Mouse (Mus musculus) liver, embryonic 14.5 days (tissue): ENCODE data around the gene Serpinb6b. TPM values are rescaled to one million over a fixed set of nuclear protein-coding genes. Genes with fewer than 3 reads are reported as not detected.
"Not testable (repeated sequence)": the region's sequence is repeated elsewhere in the genome, so short reads cannot be mapped to it uniquely, and the experiment has no call there.

ENCODE experiments used
- ATAC-seq: fragments of 200-750 bp; cut with Nextera tagmentation; 2 replicates; pipeline ENCODE4 v1.8.0; 2017; ENCODE audit warnings: moderate number of reproducible peaks, mild to moderate bottlenecking, moderate library complexity; ENCODE audit not compliant: insufficient read depth
- DNase-seq, 3 experiments: peaks; one replicate each; pipeline ENCODE4 v3.0.0-alpha.2; 2012 to 2013; ENCODE audit warnings: low read depth in 3 of 3, low spot score in 3 of 3
- H3K27ac ChIP-seq: fragments of 300-500 bp; sonication (generic); 2 replicates; pipeline ENCODE4 v1.5.1; 2014; ENCODE audit warnings: moderate library complexity, mild to moderate bottlenecking, control low read depth, inconsistent platforms
- H3K27me3 ChIP-seq: fragments of 300-500 bp; sonication (generic); 2 replicates; pipeline ENCODE4 v1.6.1; 2014; ENCODE audit warnings: mild to moderate bottlenecking, low read length, moderate library complexity; ENCODE audit not compliant: control insufficient read depth, insufficient read depth
- H3K36me3 ChIP-seq: fragments of 300-500 bp; sonication (generic); replicated peaks from 2 replicates; pipeline ENCODE4 v1.6.1; 2014; ENCODE audit warnings: low read depth; ENCODE audit not compliant: control insufficient read depth, insufficient read depth
- H3K4me1 ChIP-seq, 2 experiments: fragments of 200-500 bp in 1 of 2; fragments of 300-500 bp in 1 of 2; sonication (generic) in 1 of 2; replicated peaks; 2 replicates each; pipeline ENCODE4 v1.6.1; 2012 to 2014; ENCODE audit warnings: antibody characterized with exemption in 1 of 2, inconsistent platforms in 1 of 2, low read length in 1 of 2; ENCODE audit not compliant: control insufficient read depth in 2 of 2, insufficient read depth in 2 of 2
- H3K4me2 ChIP-seq: fragments of 300-500 bp; sonication (generic); 2 replicates; pipeline ENCODE4 v1.6.1; 2014; ENCODE audit warnings: low read depth, mild to moderate bottlenecking, control low read depth, moderate library complexity
- H3K4me3 ChIP-seq, 2 experiments: fragments of 200-500 bp in 1 of 2; fragments of 300-500 bp in 1 of 2; sonication (generic) in 1 of 2; 2 replicates each; pipeline ENCODE4 v1.5.1; 2012 to 2014; ENCODE audit warnings: low read depth in 2 of 2, low read length in 2 of 2, mild to moderate bottlenecking in 2 of 2, control low read depth in 1 of 2, inconsistent platforms in 1 of 2, moderate library complexity in 1 of 2; ENCODE audit not compliant: insufficient read depth in 1 of 2
- H3K9ac ChIP-seq: fragments of 300-500 bp; sonication (generic); replicated peaks from 2 replicates; pipeline ENCODE4 v1.6.1; 2014; ENCODE audit warnings: mild to moderate bottlenecking, control low read depth, moderate library complexity
- H3K9me3 ChIP-seq: fragments of 300-500 bp; sonication (generic); 2 replicates; pipeline ENCODE4 v1.6.1; 2016; ENCODE audit warnings: low read length, mixed read lengths; ENCODE audit not compliant: control insufficient read depth
- CTCF ChIP-seq: IDR thresholded peaks from 2 replicates; pipeline ENCODE4 v1.5.1; 2016; ENCODE audit warnings: antibody characterized with exemption, low read depth, control low read depth
- EP300 ChIP-seq: IDR thresholded peaks from 2 replicates; pipeline ENCODE4 v1.6.1; 2016; ENCODE audit warnings: antibody characterized with exemption, low read depth
- WGBS: fragments of 180-500 bp; shearing (Covaris S2); extraction: QIAGEN DNeasy Blood & Tissue Kit; methylation state at CpG from one replicate; pipeline ENCODE4 v1.1.7; 2014; ENCODE audit not compliant: insufficient replicate concordance; 5-methylcytosine and 5-hydroxymethylcytosine counted together
- polyA plus RNA-seq, 2 experiments: library from polyadenylated mRNA; depleted of rRNA in 1 of 2; stranded (reverse) in 1 of 2; unstranded in 1 of 2; fragments of >200 nt; fragmentation: Nextera tagmentation in 1 of 2; extraction: Ambion mirVana in 1 of 2; gene quantifications; 2 replicates each; pipeline versions ENCODE4 v1.2.1 to v1.2.3; 2012 to 2014

Gene Serpinb6b
- polyA plus RNA-seq, 2 experiments, result 4.2 to 5.5 TPM

DNA sequence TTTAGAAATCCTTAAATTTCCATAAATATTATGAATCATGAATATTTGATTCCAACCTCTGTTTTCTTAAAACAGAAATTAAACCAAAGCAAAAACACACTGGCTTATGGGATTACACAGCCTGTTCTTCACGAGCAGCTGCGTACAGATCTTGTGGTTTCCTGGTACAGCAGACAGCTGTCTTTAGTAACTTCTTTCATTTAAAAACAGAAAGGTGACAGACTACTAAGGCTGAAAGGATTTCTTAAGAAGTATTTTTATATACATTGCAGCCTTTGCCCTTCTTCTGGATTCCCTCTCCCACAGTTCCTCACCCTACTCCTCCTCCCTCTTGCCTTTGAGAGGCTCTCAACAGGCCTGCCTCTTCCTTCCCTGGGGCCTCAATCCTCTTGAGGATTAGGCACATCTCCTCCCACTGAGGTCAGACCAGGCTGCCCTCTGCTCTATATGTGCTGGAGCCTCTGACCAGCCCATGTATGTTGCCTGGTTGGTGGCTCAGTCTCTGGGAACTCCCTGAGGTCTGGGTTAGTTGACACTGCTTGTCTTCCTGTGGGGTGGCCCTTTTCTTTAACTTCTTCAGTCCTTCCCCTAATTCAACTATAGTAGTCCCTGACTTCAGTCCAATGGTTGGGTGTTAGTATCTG is 35.8 kb upstream of the Serpinb6b start:
- Histone ChIP-seq H3K27ac (no peak overlapping the region), H3K9ac (no peak overlapping the region), H3K9me3 (no peaks in the 10 kb centered on the region), H3K4me1 (no peaks in the 10 kb centered on the region), H3K4me2 (no peak overlapping the region), H3K36me3 (no peaks in the 10 kb centered on the region), H3K4me3 (no peak overlapping the region), H3K27me3 (no peaks in the 10 kb centered on the region)
- ATAC-seq (no peak), DNase-seq (no peak)
- TF ChIP-seq EP300, result no peak
- WGBS, result 33% methylated on average over 2 of the region's 2 CpGs

DNA sequence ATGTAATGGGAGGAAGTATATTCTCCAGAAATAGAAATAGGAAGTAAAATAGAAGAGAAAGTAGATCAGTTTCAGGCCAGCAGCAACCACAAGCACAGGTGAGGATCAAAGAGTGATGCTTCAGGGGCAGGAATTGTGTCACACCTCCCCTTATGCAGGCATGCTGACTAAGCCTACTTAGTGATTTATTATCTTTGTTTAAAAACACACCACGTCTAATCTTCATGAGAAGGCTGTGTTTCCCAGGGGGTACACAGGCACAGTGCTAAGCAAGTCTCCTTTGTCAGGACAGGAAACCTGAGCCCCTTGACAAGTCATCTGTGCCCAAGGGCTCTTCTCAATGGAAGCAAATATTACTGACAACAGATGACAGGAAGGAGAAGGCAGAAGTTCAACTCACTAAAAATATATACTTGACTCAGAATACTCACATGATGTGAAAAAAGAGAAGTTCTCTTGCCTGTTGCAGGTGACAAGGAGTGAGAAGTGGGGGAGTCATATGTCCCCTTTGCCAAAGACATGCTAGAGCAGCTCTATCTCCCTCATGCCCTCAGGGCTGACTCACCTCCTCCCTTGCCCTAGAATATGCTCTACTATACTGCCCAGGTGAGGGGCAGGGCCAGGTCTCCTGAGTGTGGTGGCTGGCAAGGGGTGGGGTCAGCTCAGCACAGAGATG is 30.2 kb upstream of the Serpinb6b start:
- no peak for DNase-seq
- Histone ChIP-seq H3K9me3 (no peaks in the 10 kb centered on the region), H3K27me3 (no peaks in the 10 kb centered on the region), H3K4me1 (no peaks in the 10 kb centered on the region), H3K4me3 (no peak overlapping the region), H3K27ac (no peak overlapping the region), H3K4me2 (no peak overlapping the region), H3K36me3 (no peaks in the 10 kb centered on the region), H3K9ac (no peak overlapping the region)
- TF ChIP-seq CTCF, result no peak
- no peak for TF ChIP-seq EP300
- ATAC-seq, result no peak
- WGBS, result 13% methylated on average over 1 of the region's 1 CpGs

DNA sequence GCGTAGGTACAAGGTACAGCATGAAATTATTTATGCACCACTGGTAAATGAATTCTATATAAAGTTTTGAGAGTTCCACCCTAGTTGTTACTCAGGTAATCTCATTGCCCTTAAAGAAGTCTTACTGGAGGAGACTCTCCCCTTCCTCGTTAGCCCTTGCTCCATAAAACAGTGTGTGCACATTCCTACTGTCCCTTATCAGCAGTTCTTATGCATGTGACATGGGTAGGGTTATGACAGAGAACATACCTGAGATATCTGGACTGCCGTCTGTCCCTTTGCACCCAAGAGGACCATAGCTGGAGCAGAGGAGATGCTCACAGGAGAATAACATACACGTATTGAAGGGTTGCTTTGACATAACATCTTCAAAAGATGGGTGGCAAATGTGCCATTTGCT is 26.7 kb upstream of the Serpinb6b start:
- H3K4me2 ChIP-seq, H3K4me1 ChIP-seq, H3K27ac ChIP-seq, H3K27me3 ChIP-seq, H3K4me3 ChIP-seq, ATAC-seq, H3K9ac ChIP-seq, H3K36me3 ChIP-seq, DNase-seq, H3K9me3 ChIP-seq: not testable (repeated sequence)
- whole genome bisulfite sequencing, result 57% methylated on average over 4 of the region's 4 CpGs

DNA sequence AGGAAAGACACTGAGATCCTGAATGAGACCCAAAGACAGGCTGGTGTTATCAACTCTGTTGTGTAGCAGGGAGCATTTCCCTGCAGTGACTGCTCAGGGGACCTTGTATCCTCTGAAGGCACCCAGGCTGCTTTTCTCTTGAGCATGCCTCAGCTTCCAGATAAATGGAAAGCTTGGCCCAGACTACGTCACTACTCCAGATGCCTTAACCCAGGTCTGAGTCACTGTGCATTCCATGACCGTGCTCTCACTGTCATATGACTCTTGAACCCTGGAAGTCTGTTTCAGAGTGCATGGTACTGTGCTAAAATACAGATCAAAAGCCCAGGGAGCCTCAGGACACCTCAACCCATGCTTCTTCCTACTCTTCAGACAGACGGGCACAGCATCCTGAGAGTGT is 25.8 kb upstream of the Serpinb6b start:
- not testable (repeated sequence) for H3K4me3 ChIP-seq, H3K27ac ChIP-seq, H3K9me3 ChIP-seq, H3K4me1 ChIP-seq, ATAC-seq, H3K9ac ChIP-seq, H3K27me3 ChIP-seq, H3K4me2 ChIP-seq, H3K36me3 ChIP-seq, DNase-seq
- 53% methylated on average over 3 of the region's 3 CpGs for WGBS

DNA sequence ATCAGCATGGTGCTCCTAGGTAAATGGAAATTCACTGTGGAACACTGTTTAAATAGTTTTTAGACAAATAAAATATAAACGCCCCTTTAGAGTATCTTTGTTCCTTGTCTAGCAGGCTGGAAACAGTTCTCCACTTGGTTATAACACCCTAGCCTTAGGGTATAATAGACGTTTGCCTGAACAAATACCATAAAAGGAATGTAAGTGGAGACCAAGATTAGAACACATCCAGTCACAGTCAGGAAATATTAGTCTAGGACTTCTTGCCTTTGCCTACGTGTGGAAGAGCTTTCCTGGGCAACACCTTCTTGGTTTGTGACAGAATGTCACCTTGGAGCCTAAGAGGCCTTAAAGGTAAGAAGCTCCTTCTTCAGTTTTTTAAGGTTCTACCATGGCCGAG is 8.5 kb upstream of the Serpinb6b start:
- H3K36me3 ChIP-seq, result no peaks in the 10 kb centered on the region
- H3K4me1 ChIP-seq, result no peaks in the 10 kb centered on the region
- no peak overlapping the region for H3K9ac ChIP-seq
- 44% methylated on average over 4 of the region's 4 CpGs for WGBS
- no peaks in the 10 kb centered on the region for H3K9me3 ChIP-seq
- DNase-seq (no peak), ATAC-seq (no peak)
- H3K27ac ChIP-seq, result no peak overlapping the region
- TF ChIP-seq EP300 (no peak), CTCF (no peak)
- H3K4me2 ChIP-seq, result no peak overlapping the region
- H3K4me3 ChIP-seq, result no peak overlapping the region
- no peaks in the 10 kb centered on the region for H3K27me3 ChIP-seq
